Mouse (Mus musculus): ENCODE data around the gene Shc3.
A peak's percentile ranks its signal among the peaks of the same experiment; 100 is the strongest.

Gene Shc3

DNA sequence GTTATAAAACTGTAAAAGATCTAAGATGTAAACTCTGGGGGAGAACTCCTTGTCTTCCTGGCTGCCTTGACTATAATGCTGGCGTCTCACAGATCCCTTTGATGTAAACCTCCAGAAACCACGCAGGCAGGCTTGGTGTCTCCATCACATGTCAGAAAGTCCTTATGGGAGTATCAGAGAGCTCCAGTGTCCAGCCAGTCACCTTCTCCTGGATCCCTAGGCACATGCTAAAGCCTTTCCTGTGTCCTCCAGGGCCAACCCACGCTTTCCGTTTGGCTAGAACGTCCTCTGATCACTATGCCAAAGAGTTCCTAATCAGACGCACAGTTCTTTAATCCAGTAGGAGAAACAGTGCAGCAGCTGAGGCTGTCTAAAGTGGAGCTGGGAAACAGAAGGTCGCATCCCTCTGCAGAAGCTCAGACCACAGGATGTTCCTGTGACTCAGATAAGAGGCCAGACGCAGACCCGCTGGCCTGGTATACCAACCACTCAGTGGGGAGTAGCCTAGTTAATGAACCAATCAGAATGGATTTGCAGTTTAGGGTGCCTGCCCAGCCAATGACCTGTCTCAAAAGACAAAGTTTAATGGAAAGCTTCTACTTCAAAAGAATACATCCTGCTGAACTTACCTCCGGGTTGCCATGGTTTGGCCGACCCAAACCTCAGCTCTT lies 88.7 kb downstream of the Shc3 start:
- peak; percentile 64 for DNase-seq (ENCODE audit: low read depth, low spot score)

DNA sequence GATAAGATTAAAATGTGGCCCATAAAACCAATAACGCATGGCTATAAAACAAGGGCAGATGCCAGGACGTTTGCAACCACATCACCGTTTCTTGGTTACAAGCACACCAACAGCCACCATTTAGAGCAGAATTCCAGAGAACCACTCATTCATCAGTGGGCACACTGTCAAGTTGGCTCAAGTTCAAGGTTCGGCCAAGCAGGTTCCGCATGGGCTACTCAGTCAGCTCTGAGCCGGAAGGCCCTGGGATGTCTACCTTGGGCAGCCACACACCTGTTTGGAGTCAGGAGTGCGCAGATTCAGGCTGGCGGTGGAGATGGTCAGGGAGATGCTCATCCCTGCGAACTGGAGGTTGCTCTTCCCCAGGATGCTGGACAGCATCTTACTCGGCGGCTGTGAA lies 89.4 kb downstream of the Shc3 start:
- peak; percentile 47 for DNase-seq (ENCODE audit: low read depth, low spot score)

DNA sequence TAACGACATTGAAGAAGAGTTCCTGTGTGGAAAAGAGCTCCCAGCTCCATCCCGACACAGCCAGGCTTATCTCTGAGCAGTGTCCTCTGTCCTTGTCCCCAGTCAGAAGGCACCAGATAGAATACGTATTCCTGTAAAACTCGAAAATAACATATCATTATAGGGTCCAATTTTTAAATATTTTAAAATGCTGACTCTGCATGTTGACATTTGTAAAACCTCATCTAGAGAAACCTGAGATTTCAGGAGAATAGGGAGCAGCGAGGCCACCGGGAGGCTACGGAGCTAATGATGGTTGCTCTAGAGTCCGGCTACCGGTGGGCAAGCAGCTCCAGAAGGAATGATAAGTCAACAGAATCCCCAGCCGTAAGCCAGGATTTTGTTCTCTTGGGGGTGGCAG lies 92.2 kb downstream of the Shc3 start:
- DNase-seq (ENCODE audit: low read depth, low spot score), result no peak

DNA sequence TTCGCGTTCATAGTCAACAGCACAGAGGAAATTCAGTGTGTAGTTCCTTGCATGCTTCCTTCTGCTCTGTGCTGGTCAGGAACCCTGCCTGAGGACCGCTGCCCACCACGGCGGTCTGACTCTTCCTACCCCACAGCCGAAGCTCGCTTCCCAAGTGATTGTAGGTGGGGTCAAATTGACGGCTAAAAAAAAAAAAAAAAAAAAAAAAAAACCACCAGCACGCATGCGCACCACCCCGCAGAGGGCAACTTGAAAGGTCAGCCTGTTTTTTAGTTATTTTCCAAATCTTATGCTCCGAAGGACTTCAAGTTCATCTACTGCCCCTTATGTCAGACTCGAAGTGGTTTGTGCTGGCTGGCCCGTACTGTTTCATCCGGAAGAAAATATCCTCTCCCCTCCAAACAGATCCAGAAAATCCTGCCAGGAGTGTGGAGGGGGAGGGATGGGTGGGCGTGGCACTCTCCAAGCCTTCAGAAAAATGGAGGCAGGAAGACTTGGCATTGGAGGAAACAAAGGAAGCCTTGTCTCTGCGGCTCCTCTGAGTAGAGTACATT lies 100.4 kb downstream of the Shc3 start:
- DNase-seq (ENCODE audit: low read depth, low spot score), result no peak

DNA sequence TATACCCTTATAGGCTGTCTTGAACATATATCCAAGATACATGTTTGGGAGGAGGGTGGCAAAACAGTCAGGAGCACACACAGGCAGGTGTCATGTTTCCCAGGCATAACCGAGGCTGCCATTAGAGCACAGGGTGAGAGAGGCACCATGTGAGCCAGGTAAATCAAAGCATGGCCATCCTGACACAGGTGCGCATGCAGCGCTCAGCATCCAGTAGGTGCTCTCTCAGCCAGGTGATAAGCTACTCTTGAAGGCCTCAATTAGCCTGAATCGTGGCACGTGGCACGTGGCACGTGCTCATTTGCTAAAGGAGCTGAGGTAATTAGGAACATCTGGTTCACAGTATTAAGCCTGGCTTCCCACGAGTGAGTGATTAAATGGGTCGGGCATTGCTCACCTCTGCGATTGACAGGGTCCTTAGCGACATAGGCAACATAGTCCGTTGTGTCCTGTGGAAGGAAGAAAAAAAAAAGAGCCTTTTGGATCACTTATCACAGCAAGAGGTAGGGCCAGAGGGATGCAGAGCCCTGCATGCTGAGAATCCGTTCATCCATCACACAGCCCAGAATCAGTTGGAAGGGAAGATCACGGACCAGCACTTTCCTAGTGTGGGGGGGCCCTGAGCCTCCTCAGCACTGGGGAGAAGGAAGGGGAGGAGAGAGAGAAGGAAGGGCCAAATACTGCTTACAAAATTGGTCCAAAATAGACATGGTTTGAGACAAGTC lies 102.9 kb downstream of the Shc3 start:
- DNase-seq (ENCODE audit: low read depth, low spot score), result no peak

DNA sequence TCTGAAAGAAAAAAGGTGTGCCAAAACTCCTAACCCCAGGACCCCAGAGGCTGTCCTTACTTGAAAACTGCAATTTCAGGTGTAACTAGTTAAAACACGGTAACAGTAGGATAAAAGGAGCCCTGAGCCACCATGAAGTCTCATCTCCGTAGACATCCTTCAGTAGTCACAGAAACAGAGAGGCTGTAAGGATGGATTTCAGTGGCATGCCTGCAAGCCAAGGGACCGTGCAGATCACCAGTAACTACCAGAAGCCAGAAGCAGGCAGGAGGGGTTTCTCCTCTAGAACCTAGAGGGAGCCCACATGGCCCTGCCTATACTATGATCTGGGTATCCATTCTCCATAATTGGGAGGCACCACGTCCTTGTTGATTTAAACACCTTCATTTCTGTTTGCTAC lies 104.9 kb downstream of the Shc3 start:
- DNase-seq (ENCODE audit: low read depth, low spot score), result no peak

DNA sequence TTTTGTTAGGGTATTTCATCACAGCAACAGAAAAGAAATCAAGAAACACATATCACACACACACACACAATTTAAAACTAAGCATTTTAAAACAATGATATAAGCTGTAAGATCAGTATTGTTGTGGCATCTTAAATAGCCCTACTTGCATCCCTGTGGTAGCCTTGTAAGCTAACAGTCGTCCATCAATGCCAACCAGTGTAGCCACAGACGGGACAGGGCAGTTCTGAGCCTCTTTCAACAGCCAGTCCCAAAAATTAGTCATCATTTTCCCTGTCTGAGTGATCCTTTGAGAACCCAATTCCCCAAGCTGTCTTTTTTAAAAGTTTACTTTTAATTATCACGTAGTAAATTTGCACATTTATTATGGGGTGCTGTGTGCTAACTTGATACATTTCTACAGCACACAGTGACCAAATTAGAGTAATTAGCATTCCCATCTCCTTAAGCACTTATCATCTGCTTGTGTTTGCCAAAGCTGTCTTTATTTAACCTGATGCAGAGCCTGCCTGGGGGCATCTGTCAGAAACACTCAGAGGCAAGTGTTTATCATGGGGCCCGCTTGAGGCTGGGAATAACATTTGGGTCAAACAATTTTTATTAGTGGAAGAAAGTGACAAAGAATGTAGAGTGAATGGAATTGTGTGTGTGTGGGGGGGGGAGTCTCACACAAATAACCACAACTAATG lies 112.9 kb downstream of the Shc3 start:
- no peak for DNase-seq (ENCODE audit: low read depth, low spot score)

DNA sequence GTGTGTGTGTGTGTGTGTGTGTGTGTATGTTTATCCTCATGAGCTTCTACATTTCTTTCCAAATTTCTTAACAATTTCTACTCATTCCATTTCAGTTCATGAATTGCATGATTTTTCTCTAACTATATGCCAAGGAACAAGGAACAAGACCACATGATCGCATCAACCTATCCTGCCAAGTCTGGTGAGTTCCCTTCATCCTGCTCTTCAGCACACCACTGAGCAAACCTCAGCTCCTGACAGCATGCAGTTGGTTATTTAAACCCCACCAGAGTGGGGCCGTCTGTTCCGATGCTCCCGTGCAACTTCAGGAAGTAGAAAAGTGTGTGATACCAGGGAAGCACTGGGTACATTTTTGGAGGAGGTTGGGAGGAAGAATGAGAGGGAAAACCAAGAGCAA lies 122.7 kb downstream of the Shc3 start:
- no peak for DNase-seq (ENCODE audit: low read depth, low spot score)

DNA sequence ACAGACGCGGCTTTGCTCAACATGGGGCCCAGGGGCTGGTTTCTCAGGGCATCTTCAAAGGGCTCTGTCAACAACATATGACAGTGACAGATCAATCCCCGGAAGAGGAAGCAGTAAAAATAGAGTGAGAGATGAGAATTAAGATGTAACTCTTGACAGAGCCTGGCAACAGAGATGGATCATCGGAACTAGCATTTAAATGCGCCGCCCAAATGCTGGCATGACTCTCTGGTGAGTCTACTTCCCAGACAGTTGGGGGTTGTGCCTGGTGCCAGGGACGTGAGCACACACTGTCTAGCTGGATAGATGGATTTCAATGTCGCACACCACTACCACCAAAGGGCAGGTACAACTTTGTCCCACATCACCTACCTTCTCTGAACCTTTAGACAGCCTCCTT lies 126.3 kb downstream of the Shc3 start:
- DNase-seq (ENCODE audit: low read depth, low spot score), result peak; percentile 42

DNA sequence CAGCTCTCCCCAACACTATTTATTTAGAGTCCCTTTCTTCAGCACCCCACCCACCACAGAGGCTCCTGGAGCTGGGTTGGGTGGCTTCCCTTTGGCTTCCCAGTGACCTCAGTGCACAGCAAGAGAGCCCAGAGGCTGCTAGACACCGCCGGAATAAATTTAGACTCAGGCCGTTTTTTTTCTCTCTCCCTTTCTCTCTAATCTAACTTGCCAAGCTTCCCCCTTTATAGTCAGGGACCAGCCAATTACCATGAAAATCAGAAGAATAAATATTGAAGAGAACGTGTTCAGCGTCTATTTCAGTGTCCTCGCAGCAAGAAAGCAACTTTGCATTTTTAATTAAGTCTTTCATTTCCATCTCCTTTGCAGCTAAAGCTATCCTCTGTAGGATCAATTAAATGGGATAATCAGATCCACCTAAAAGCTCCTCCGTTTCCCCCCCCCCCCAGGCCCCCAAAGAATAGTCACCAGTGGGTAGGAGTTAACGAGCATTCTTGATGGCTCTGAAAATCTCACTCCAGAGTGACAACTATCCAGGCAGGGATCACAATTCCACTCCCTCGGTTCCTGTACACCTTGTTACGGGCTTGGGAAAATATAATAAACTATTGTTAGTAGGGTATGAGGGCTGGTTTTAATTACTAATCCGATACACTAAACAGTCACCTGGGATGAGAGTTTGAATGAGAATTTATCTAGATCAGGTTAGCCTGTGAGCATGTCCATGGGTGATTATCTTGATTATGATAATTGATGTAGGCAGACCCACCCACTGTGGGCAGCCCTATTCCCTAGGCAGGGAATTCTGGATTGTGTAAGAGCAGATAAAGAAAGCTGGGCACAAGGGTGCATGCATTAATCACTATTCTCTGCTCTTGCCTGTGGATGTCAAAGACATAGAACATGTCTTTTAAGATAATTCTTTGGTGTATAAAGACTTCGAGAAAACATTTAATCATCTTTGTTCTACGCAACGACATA lies 131.8 kb downstream of the Shc3 start:
- DNase-seq (ENCODE audit: low read depth, low spot score), result peak; percentile 6

DNA sequence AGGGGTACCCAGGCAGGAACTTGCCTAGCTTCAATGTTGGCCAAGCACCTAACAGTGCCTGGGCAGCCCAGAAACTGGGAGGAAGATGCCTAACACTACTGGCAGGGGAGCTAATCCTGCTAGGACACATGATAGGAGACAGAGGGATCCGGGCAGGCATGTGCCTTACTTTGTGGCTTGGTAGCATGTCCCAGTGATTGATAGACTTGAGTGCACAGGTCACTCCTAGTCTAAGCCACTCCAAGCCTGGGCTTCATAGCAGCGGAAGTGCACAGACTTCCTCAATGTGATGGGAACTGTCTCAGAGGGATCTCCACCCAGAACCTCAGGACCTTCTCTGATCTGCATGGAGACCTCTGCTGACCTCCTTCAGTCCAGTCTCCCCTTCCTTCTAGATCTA lies 134.1 kb downstream of the Shc3 start:
- DNase-seq (ENCODE audit: low read depth, low spot score), result no peak

DNA sequence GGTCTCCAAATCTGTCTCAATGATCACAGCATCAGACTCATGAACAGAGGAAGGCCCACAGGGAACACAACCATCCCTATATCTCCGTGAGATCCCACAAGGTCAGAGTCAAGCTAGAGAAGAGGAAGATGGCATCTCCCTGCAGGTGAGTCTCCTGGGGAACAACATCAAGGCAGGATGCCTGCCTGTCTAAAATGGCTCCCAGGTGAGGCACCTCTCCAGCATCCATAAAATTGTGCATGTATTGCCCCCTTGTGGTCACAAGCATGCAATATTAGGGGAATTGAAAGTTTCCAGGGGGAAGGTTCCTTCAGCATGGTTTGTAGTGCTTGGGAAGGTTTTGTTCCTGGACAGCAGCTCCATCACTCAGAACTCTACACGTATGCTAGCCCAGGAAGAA lies 134.8 kb downstream of the Shc3 start:
- peak; percentile 43 for DNase-seq (ENCODE audit: low read depth, low spot score)

DNA sequence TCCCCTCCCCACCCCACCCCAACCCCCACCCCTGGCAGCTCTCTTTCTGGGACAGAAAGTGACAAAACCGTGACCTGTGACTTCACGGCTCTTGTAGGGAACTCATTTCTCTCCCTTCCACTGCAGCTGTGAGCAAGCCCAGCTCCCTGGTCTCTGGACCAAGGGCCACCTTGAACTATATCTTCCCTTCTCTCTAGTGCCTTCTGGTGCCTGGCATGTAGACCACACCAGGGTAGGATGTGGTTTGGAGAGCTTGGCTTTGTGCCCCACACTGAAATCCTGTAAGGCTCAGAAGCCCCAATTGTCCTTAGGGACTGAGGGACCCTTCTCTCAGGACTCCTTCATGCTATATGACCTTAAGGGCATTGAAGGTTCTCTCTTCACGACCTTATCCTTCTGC lies 135.8 kb downstream of the Shc3 start:
- no peak for DNase-seq (ENCODE audit: low read depth, low spot score)

DNA sequence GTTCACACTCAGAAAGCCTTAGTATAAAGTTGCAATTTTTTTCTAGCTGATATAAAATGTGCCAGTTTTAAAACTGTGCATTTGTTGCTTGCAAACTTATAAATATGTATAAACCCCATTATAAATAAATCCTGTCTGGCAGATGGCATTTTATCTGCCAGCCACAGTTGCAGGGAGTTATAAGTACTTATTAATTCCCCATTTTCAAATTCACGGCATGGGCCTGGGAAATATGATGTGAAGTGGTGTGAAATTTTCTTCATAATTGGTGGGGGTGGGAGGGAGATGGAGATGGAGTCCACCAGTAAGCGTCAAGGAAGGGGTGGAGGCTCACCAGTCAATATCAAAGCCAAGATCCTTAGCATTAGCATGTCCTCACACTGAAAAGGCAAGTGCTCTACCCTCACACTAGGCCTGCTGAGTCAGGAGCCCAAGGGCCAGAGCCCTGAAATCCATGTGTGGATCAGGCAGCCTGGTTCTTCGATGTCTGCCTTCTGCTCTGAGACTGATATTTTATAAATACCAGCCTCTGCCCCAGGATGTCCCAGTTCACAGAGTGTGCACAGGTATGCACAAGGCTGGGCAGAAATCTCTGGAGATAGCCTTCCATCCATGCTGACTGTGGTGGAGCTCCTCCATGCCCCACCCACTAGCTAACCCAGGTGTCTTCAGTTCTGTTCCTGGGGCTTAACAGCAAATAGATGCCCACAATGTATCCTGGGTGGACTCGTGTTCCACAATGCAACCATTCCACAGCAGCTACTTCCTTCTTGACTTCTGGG lies 143.4 kb downstream of the Shc3 start:
- no peak for DNase-seq (ENCODE audit: low read depth, low spot score)

DNA sequence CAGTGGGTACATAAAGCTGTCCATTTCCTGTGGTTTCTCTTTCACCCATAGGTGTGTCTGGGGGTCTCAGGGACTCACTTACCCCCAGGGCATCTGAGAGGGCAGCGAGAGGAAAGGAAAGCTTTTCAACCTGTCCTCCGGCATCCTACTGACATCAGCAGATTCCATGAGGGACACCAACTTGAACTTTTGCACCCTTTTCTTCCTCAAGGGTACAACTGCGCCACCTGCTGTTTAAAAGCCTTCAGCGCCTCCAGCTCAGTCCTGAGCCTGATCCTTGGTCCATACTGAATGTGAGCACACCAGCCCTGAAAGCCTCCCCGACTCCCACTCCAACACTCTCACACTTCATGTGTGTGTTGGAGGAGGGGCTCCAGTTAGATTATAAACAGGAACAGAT lies 144.6 kb downstream of the Shc3 start:
- peak; percentile 65 for DNase-seq (ENCODE audit: low read depth, low spot score)

DNA sequence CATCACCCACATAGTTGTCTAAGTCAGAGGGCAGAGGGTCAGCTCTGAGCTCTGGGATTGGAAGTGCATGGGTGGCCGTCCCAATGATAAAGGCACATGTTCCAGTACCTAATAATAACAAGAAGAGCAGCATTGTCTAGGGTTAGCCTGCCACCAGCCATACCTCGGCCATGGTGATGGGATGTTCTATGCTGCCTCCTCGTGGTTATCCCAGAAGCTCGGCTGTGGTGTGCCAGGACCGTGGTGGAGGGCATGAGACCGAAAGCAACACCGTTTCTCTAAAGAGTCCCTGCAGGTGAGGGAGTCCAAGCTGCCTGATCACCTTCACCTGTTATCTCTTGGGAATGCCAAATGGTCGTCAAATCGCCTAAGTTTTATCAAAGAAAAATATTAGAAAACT lies 145.6 kb downstream of the Shc3 start:
- no peak for DNase-seq (ENCODE audit: low read depth, low spot score)

DNA sequence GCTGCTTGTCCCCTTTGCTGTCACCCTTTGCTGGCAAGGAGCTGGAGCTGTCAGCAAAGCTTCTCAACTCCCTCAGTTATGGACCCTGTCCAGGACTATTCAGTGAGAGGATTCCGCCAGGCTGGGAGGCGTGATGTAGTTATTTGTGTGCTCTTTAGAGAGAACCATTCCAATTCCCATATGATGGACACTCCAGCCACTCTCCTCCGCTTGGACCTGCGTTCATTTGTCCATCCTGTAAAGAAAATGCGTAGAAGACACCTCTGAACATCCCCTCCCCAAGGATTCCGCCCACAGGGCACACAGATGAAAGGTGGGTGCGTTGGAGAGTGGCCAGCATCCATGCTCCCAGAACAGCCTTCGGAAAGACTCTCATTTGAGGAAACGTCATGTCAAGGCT lies 148.4 kb downstream of the Shc3 start:
- peak; percentile 76 for DNase-seq (ENCODE audit: low read depth, low spot score)

DNA sequence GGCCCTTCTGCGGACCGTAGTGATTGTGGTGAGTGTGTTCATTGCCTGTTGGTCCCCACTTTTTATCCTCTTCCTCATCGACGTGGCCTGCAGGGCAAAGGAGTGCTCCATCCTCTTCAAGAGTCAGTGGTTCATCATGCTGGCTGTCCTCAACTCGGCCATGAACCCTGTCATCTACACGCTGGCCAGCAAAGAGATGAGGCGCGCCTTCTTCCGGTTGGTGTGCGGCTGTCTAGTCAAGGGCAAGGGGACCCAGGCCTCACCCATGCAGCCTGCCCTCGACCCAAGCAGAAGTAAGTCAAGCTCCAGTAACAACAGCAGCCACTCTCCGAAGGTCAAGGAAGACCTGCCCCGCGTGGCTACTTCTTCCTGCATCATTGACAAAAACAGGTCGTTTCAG lies 149.7 kb downstream of the Shc3 start:
- no peak for DNase-seq (ENCODE audit: low read depth, low spot score)

DNA sequence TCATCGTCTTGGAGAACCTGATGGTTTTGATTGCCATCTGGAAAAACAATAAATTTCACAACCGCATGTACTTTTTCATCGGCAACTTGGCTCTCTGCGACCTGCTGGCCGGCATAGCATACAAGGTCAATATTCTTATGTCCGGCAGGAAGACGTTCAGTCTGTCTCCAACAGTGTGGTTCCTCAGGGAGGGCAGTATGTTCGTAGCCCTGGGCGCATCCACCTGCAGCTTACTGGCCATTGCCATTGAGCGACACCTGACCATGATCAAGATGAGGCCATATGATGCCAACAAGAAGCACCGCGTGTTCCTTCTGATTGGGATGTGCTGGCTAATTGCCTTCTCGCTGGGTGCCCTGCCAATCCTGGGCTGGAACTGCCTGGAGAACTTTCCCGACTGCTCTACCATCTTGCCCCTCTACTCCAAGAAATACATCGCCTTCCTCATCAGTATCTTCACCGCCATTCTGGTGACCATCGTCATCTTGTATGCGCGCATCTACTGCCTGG lies 150.2 kb downstream of the Shc3 start:
- DNase-seq (ENCODE audit: low read depth, low spot score), result no peak

DNA sequence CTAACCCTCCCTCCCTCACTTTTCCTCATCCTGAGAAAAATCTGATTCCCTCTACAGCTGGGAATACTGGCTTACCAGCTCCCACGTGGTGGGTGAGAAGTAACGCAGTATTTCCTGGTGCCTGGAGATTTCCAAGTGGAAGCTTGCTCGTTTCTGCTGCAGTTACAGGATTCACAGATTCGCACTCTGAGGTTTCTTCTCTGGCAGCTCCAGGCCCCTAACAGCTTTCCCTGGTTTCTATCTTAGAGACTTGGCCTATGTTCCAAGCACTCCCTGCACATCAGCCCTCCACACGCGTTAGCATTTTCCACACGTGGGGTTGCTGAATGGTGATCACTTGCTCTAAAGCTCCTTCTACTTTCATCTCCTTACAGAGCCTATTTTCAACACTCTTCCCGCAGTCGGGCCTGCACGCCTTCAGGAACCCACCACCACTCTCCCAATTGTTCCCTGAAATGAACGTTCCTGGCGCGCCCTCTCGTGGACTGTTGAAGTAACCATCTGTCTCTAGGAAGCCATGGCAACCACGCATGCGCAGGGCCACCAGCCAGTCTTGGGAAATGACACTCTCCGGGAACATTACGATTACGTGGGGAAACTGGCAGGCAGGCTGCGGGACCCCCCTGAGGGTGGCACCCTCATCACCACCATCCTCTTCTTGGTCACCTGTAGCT lies 150.8 kb downstream of the Shc3 start:
- DNase-seq (ENCODE audit: low read depth, low spot score), result peak; percentile 92
